Mouse (Mus musculus): ENCODE data around the gene Ctsz.

GRCm38 (mm10) chr2:174437697-174437982, 1.2 kb downstream of the Ctsz start:
- no peak for TF ChIP-seq CTCF (IDR thresholded peaks at IDR 0.05; ENCODE audit: low read depth, low read length)
- no peak for TF ChIP-seq EP300 (IDR thresholded peaks at IDR 0.05; ENCODE audit: insufficient read depth, low read depth, low read length)
- TF ChIP-seq POLR2A (IDR thresholded peaks at IDR 0.05; ENCODE audit: insufficient read depth, low read length): no peak

All from ES-Bruce4 (cell line).